Mouse (Mus musculus): ENCODE results near the gene Scg5. TPM values are rescaled to one million over a fixed set of nuclear protein-coding genes. Genes with fewer than 3 reads are reported as not detected.

The Scg5 gene
- polyA plus RNA-seq, 1 experiment, result 3.1 TPM

DNA sequence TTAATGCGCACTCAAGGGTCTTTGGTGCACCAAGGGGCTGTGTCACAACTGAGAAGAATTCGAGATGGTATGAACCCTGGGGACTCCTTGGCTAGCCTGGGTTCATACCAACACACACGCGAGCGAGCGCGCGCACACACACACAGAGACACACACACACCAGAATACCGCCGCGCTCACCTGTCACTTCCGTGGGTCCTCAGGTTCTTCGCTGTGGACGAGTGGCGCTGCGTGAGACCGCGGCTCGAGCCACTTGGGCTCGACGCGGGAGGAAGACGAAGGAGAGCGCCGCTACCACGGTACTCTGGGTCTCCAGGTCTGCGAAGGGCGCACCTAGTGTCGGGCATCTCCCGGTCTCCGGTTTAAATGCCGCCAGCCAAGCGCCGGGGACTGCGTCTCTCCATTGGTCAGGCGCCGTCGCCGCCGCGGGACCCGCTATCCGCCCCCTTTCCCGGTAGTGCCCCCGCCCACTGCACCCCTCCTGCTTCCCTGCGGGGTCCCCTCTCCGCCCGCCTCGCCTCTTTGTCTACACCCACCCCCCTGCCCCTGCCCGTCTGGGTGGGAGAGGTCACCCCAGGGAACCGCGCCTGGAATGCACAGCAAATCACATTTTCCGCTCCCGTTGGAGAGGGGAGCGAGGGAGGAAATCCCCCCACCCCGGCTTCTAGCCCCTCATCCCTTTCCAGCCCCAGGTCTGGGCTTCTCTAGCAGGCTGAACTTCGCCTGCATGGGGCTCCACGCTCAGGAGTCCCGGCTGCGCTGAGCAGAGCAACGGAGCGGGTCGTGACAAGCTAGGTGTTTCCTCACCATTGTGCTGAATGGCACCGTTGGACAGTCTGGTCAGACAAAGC, 70.4 kb downstream of the Scg5 start, which contains the start of gene Grem1:
Grem1 (minus strand) TSS at position 336 of the 851 bp plus-strand sequence.
- WGBS, result 2% methylated on average over 64 of the region's 64 CpGs
- no peak for DNase-seq (ENCODE audit: low read depth, low spot score)

DNA sequence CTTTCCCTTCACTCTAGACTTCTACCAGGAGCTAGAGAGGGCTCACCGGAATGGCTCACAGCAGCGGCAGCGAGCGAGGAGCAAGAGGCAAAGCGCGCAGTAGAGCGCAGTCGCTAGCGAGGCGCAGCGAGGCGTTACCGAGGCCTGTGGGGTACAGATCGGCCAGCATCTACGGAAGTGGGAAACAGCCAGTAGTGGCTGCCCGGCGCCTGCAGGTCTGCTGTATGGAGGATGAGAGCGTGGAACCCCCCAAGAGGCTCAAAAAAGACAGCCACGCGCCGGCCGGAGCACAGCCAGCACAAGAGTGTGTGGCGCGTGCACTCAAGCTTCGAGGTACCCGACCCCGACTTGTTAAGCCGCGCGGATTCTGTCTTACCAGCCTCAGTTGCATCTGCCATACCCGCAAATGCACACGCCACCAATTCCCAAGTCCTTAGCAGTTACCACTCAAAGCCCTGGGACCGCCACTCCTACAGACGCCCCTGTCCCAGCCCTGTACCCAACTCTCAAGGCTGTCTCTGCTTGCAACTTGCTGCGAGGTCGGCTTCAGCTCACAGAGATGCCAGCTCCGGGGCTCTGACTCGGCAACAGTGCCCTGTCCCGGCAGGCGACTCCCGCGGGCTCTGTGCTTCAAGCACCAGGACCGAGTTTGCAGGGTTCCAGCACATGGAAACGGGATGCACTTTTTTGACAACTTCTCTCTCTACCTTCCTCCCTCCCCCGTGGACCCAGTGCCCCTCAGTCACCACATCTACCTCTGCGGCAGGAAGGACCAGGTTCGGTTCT, 71.2 kb downstream of the Scg5 start:
- no peak for DNase-seq (ENCODE audit: low read depth, low spot score)
- 2% methylated on average over 47 of the region's 47 CpGs for WGBS

- DNase-seq (ENCODE audit: low read depth, low spot score), result no peak
- 5% methylated on average over 12 of the region's 12 CpGs for WGBS
These were observed 71.9 kb downstream of the Scg5 start for GRCm38 (mm10) chr2:113756924-113757524.

DNA sequence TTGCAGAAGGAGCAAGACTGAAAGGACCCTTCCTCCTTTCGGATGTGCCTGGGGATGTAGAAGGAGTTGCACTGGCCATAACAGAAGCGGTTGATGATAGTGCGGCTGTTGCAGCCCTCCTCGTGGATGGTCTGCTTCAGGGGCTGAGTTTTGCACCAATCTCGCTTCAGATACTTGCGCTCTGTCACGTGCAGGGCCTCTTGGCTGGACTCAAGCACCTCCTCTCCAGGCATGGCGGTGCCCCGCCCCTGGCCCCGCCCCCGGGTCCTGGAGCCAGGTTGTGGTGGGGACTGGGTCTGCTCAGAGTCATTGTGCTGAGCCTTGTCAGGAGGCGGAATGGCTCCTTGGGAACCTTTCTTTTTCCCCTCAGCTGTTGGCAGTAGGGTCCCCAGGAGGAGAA, 79.2 kb downstream of the Scg5 start:
- 73% methylated on average over 12 of the region's 12 CpGs for WGBS
- no peak for DNase-seq (ENCODE audit: low read depth, low spot score)

DNA sequence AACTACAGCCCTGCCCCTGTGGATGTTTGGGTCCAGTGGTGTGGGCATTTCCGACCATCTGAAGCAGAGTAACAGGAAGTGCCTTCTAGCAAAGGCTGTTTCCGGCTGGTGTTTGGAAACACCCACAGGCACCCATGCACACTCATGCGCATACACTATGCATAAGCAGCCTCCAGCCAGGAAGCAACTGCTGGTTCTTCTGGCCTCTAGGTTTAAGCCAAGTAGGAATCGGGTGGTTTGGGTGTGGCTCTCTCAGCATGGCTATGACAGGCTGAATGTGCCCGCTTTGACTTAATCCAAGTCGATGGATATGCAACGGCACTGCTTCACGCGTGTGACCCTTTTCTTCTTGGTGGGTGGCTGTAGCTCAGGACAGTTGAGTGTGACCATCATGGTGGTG, 79.6 kb downstream of the Scg5 start:
- no peak for DNase-seq (ENCODE audit: low read depth, low spot score)
- WGBS, result 91% methylated on average over 9 of the region's 9 CpGs

DNA sequence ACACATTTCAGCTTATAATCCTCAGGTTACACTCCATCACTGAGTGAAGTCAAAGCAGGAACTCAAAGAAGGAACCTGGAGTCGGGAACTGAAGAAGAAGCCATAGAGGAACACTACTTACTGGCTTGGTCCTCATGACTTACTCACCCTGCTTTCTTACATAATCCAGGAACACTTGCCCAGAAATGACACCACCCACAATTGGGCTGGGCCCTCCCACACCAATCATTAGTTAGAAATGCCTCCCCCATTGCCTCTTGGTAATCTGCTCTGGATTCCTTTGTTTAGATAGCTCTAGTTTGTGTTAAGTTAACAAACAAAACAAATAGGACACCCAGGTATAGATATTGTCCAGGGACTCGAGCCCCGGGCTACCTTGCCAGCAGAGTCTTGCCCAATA, 100.3 kb downstream of the Scg5 start:
- 84% methylated on average over 3 of the region's 3 CpGs for WGBS
- DNase-seq (ENCODE audit: low read depth, low spot score), result no peak

Other genes with a start within 250 kb of the Scg5 start
- gene Grem1, start 70.5 kb downstream of the Scg5 start, polyA plus RNA-seq (2012; rRNA removed), result 19.6 and 29.2 TPM in 2 replicates
- 3.7 and 4.5 TPM in 2 replicates for gene Arhgap11a, start 19.5 kb upstream of the Scg5 start, polyA plus RNA-seq (2012; rRNA removed)
- gene Gjd2, start 184.5 kb upstream of the Scg5 start, polyA plus RNA-seq (2012; rRNA removed), result 0.02 and 0.04 TPM in 2 replicates
- 5.8 and 8.5 TPM in 2 replicates for gene Actc1, start 224.4 kb upstream of the Scg5 start, polyA plus RNA-seq (2012; rRNA removed)